Mouse (Mus musculus) adrenal gland (tissue): Measurements from ENCODE around the gene Bbip1.

Experiments
- intact Hi-C: fragments of 180-260 bp; cut with DNase I; formaldehyde crosslinking; loops from one replicate; pipeline ENCODE4 v1.15.1; 2025

The Bbip1 gene

GRCm38 (mm10) chr19:53892838-53893359 lies 51.5 kb downstream of the Bbip1 start:
- intact Hi-C loops: no loop called here

- intact Hi-C loops: no loop called here
Measured at GRCm38 (mm10) chr19:53892061-53892460, 52.4 kb downstream of the Bbip1 start, which contains the start of gene Pdcd4. TSS of gene Pdcd4 (plus strand) at chr19:53892231.

- intact Hi-C loops: no loop called here
Measured at GRCm38 (mm10) chr19:53891569-53891968, 52.9 kb downstream of the Bbip1 start.

DNA sequence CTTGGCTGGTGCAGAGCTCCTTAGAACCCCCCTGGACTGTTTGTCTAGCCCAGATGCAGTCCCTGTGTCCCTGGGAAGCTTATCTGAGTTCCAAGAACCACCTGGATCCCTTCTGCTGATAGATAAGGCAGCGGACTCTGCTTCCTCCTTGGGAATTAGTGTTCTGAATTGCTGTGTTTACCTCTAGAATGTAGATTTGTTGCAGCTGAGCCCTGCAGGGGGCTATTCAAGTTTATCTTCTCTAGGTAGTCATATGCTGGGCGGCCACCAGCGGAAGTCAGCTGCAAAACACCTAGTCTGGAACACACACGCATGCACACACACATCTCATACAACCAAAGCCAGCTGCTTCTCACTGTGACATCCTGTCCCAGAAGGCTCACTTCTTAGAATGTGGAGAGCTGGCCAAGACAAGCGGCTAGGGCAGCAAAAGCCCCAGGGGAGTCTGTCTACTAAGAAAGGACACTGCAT lies 53.6 kb downstream of the Bbip1 start:
- intact Hi-C loops: no loop called here

DNA sequence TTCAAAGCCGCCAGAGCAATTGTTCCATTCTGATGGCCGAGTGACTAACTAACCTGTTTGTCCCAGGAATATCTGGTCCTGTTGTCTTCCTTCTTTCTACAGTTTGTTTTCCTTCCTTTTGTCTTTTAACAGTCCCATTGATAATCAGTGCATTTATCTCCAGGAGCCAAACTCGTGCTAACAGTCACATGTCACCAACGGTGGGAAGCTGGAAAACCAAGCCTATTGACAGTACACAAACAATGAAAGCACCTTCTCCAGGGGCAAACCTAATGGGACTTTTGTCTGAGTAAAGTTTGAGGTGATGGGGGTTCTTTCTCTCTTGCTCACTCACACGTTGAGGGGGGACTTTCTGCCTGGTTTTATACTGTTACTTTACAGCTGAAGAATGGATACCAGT lies 54.2 kb downstream of the Bbip1 start:
- intact Hi-C loops: no loop called here

- intact Hi-C loops: no loop called here
Measured at GRCm38 (mm10) chr19:53889555-53889954, 54.9 kb downstream of the Bbip1 start.

DNA sequence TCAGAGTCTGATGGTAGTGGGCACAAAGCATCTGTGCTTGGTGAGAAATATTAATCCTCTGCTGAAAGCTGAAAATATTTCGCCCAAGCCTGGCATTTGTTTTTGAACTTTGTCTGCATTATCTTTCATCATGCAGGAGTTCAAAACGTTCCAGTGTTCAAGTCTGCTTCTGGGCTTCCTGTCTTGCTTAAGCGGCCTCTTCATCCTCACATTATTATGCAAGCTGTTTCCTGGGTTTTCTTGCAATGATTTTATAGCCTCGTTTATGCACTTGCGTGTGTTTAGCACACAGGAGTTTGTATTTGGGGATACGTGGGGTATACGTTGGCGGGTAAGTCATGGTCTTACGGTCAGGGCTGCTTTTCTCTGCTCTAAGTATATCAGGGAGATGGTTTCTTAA lies 56.1 kb downstream of the Bbip1 start:
- intact Hi-C loops: no loop called here

GRCm38 (mm10) chr19:53887822-53888221 lies 56.6 kb downstream of the Bbip1 start:
- intact Hi-C loops: no loop called here

- intact Hi-C loops: no loop called here
Measured at GRCm38 (mm10) chr19:53886576-53887370, 57.7 kb downstream of the Bbip1 start.

GRCm38 (mm10) chr19:53885450-53885849 lies 59.0 kb downstream of the Bbip1 start:
- intact Hi-C loops: no loop called here

GRCm38 (mm10) chr19:53881786-53882185 lies 62.6 kb downstream of the Bbip1 start:
- intact Hi-C loops: no loop called here

- intact Hi-C loops: no loop called here
Measured at GRCm38 (mm10) chr19:53880460-53880859, 64.0 kb downstream of the Bbip1 start.
